Mouse (Mus musculus) thymus, adult 2 months (tissue): ENCODE results near the gene Bcas3. TPM values are rescaled to one million over a fixed set of nuclear protein-coding genes. Genes with fewer than 3 reads are reported as not detected.

Experiments used
- DNase-seq: peaks from one replicate; pipeline ENCODE4 v3.0.0; 2021
- H3K27ac ChIP-seq: fragments of 200-500 bp; 2 replicates; pipeline ENCODE4 v1.5.1; 2012; ENCODE audit warnings: low read length, control low read depth; ENCODE audit not compliant: control insufficient read depth, insufficient read depth
- H3K27me3 ChIP-seq: fragments of 200-500 bp; 2 replicates; pipeline ENCODE4 v1.6.1; 2012; ENCODE audit warnings: mild to moderate bottlenecking, low read length, moderate library complexity, mixed read lengths; ENCODE audit not compliant: control insufficient read depth, insufficient read depth
- H3K36me3 ChIP-seq: fragments of 200-500 bp; 2 replicates; pipeline ENCODE4 v1.6.1; 2012; ENCODE audit warnings: mild to moderate bottlenecking, low read length, moderate library complexity; ENCODE audit not compliant: control insufficient read depth, insufficient read depth
- H3K4me1 ChIP-seq: fragments of 200-500 bp; replicated peaks from 2 replicates; pipeline ENCODE4 v1.6.1; 2012; ENCODE audit warnings: low read length; ENCODE audit not compliant: control insufficient read depth, insufficient read depth
- H3K4me3 ChIP-seq: fragments of 200-500 bp; 2 replicates; pipeline ENCODE4 v1.5.1; 2012; ENCODE audit warnings: mild to moderate bottlenecking, low read length, control low read depth, moderate library complexity; ENCODE audit not compliant: control insufficient read depth, insufficient read depth
- CTCF ChIP-seq: fragments of 200-500 bp; IDR thresholded peaks from 2 replicates; pipeline ENCODE4 v1.5.1; 2012; ENCODE audit warnings: mild to moderate bottlenecking, control low read depth, low read length, moderate library complexity, borderline replicate concordance; ENCODE audit not compliant: control insufficient read depth, poor library complexity, insufficient read depth; ENCODE audit errors: extremely low read depth
- POLR2A ChIP-seq: fragments of 200-500 bp; IDR thresholded peaks from 2 replicates; pipeline ENCODE4 v1.6.1; 2012; ENCODE audit warnings: mild to moderate bottlenecking, low read length, control low read depth, moderate library complexity; ENCODE audit not compliant: control insufficient read depth, poor library complexity, insufficient read depth; ENCODE audit errors: extremely low read depth
- WGBS: fragments of 180-500 bp; shearing (Covaris S2); methylation state at CpG from one replicate; pipeline ENCODE4 v1.1.7; 2018; 5-methylcytosine and 5-hydroxymethylcytosine counted together
- polyA plus RNA-seq: library from polyadenylated mRNA; depleted of rRNA; stranded (reverse); fragments of >200 nt; gene quantifications from 2 replicates; pipeline ENCODE4 v1.2.3, GENCODE M21; 2012

Gene Bcas3
- polyA plus RNA-seq, 1 experiment: 42.5 TPM

- H3K36me3 ChIP-seq: no peaks in the 10 kb centered on the region
- DNase-seq: no peak
- peaks cover 61% of the 10 kb centered on the region for H3K27me3 ChIP-seq
- H3K4me1 ChIP-seq: peaks cover 4% of the 10 kb centered on the region; the same call in 1 of the 2 replicates
- no peak overlapping the region for H3K27ac ChIP-seq
- WGBS: 12% methylated on average over 32 of the region's 32 CpGs
- H3K4me3 ChIP-seq: no peak overlapping the region
- no peak for TF ChIP-seq CTCF
- TF ChIP-seq POLR2A: no peak
Observed at GRCm38 (mm10) chr11:85836523-85837290, 483.7 kb downstream of the Bcas3 start.

- Histone ChIP-seq H3K4me3 (no peak overlapping the region), H3K36me3 (no peaks in the 10 kb centered on the region), H3K27ac (no peak overlapping the region), H3K4me1 (peaks cover 6% of the 10 kb centered on the region; the same call in 1 of the 2 replicates), H3K27me3 (peaks cover 58% of the 10 kb centered on the region)
- WGBS: 8% methylated on average over 18 of the region's 18 CpGs
- TF ChIP-seq CTCF: no peak
- no peak for TF ChIP-seq POLR2A
- DNase-seq: no peak
Observed at GRCm38 (mm10) chr11:85837291-85837647, 484.3 kb downstream of the Bcas3 start.

GRCm38 (mm10) chr11:85837648-85838423 is 484.9 kb downstream of the Bcas3 start:
- 4% methylated on average over 67 of the region's 67 CpGs for WGBS
- TF ChIP-seq POLR2A (no peak), CTCF (no peak)
- Histone ChIP-seq H3K4me1 (peaks cover 6% of the 10 kb centered on the region; the same call in 1 of the 2 replicates), H3K4me3 (no peak overlapping the region), H3K27ac (no peak overlapping the region), H3K36me3 (no peaks in the 10 kb centered on the region), H3K27me3 (peaks cover 59% of the 10 kb centered on the region)
- DNase-seq: no peak

DNA sequence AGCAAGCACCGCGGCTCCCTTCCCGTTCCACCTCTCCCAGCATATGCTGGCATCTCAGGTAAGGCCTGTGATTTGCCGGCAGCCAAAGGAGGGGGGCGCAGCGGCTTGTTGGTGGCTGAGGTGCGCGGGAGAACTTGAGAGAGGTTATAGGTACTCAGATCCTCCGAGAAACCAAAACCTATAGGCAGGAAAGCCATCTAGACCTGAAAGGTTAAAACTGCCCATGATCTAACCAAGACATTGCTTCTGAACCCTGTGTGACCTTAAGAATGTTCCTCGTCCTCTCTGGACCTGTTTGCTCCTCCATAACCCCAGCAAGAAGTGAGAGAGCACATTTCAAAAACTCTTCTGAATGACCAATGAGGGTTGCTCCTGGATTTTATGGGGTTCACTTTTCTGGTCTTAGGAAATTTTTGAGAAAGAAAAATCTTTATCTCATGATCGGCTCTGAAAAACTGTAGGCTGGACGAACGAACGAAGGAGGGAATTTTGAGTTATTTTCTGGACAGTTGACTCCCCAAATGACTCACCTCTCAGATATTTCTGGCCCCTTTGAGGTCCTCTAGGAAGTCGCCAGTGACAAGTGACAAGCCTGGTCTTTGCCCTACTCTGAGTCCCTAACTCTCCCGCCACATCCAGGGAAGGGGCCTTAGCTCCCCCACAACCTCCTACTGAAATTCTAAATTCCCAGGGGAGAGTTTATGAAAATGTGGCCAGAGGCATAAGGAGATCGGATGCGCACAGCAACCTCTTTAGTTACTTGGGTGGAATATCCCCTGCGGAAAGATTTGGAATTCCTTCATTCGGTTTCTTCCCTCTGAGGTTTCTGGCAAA is 485.7 kb downstream of the Bcas3 start:
- Histone ChIP-seq H3K4me3 (no peak overlapping the region), H3K27me3 (peaks cover 63% of the 10 kb centered on the region)
- TF ChIP-seq POLR2A (no peak), CTCF (no peak)

DNA sequence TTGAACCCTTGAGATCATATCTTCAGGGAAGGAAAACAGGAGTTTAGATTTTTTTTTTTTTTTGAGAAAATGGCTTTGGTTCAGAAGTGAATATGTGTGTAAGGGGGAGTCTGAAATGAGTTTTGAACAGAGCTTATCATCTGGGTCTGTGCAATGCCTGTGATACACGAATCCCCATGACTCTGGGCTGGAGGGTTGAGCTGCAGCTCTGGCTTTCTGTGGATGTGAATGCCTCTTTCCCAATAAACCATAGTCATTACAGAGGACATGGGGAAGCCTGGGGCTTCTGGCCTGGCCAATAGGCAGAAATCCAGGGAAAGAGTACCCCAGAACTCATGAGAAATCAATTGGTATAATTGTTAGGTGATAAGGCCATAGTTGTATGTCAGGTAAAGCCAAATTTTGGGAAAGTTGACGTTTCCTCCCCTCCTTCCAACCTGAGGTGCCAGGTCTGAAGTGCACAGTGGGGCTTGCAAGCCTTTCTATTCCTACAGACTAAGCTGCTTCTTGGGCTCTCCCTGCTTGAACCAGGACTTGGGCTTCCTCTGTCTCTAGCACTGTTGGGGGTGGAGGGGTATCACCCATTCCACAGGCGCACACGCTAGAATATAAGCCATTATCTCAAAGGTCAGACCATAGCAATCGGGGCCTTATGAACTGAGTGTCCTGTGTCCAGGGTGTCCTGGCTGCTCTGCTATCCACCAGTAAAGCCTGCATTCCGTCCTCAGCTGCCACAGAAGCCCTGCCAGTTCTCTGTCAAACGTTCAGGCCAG is 486.5 kb downstream of the Bcas3 start:
- no peak for TF ChIP-seq CTCF
- TF ChIP-seq POLR2A: no peak
- Histone ChIP-seq H3K36me3 (no peaks in the 10 kb centered on the region), H3K4me1 (peaks cover 7% of the 10 kb centered on the region; the same call in 1 of the 2 replicates), H3K4me3 (no peak overlapping the region), H3K27me3 (peaks cover 63% of the 10 kb centered on the region), H3K27ac (no peak overlapping the region)
- DNase-seq: no peak
- 41% methylated on average over 7 of the region's 7 CpGs for WGBS

More for the DNA sequence above, 485.7 kb downstream of the Bcas3 start:
- H3K4me1 ChIP-seq: peaks cover 7% of the 10 kb centered on the region; the same call in 1 of the 2 replicates
- H3K27ac ChIP-seq: no peak overlapping the region
- DNase-seq: no peak
- H3K36me3 ChIP-seq: no peaks in the 10 kb centered on the region
- WGBS: 20% methylated on average over 20 of the region's 20 CpGs
